Mouse (Mus musculus) heart, postnatal 25 days (tissue): ENCODE measurements around the gene Phf12. TPM values are rescaled to one million over a fixed set of nuclear protein-coding genes. Genes with fewer than 3 reads are reported as not detected.
A peak's percentile ranks its signal among the peaks of the same experiment; 100 is the strongest.
"Not testable (repeated sequence)": the region's sequence is repeated elsewhere in the genome, so short reads cannot be mapped to it uniquely, and the experiment has no call there.

Experiments
- DNase-seq: peaks from one replicate; pipeline ENCODE4 v3.0.0; 2022; ENCODE audit warnings: low spot score
- intact Hi-C: fragments of 180-260 bp; cut with DNase I; formaldehyde crosslinking; loops from one replicate; pipeline ENCODE4 v1.15.1; 2025
- total RNA-seq, 2 experiments: library from RNA; stranded (reverse); gene quantifications; 2 replicates each; pipeline ENCODE4 v1.2.3; 2021

The Phf12 gene
- total RNA-seq, 2 experiments from 2014 or later = 23.7 to 28.6 TPM

GRCm38 (mm10) chr11:78023607-78024006, 41.1 kb downstream of the Phf12 start:
- intact Hi-C loops = loop anchor here (5.0 kb wide), 1 partner anchor 36 kb away; no protein-coding TSS in a partner anchor
- DNase-seq = no peak

GRCm38 (mm10) chr11:78029240-78029639, 46.7 kb downstream of the Phf12 start:
- no peak for DNase-seq
- intact Hi-C loops = no loop called here

- intact Hi-C loops = no loop called here
- DNase-seq = no peak
Observed at GRCm38 (mm10) chr11:78030600-78030999, 48.0 kb downstream of the Phf12 start.

GRCm38 (mm10) chr11:78031389-78031788, 48.8 kb downstream of the Phf12 start:
- no peak for DNase-seq
- intact Hi-C loops = no loop called here

GRCm38 (mm10) chr11:78031947-78032808, 49.6 kb downstream of the Phf12 start, which contains the start of gene Dhrs13:
Gene Dhrs13, plus strand, starts transcription at chr11:78032280.
- peak; percentile 84 for DNase-seq
- intact Hi-C loops = no loop called here

- no peak for DNase-seq
- intact Hi-C loops = no loop called here
Observed at GRCm38 (mm10) chr11:78032809-78033195, 50.2 kb downstream of the Phf12 start.

GRCm38 (mm10) chr11:78033931-78034617, 51.5 kb downstream of the Phf12 start:
- intact Hi-C loops = no loop called here
- DNase-seq = no peak

- no peak for DNase-seq
- intact Hi-C loops = no loop called here
Observed at GRCm38 (mm10) chr11:78036791-78037190, 54.2 kb downstream of the Phf12 start.

GRCm38 (mm10) chr11:78037831-78038752, 55.5 kb downstream of the Phf12 start, which contains the start of gene Flot2:
Gene Flot2, plus strand, starts transcription at chr11:78037931.
- intact Hi-C loops = no loop called here
- DNase-seq = peak; percentile 38

GRCm38 (mm10) chr11:78040878-78041277, 58.3 kb downstream of the Phf12 start:
- no peak for DNase-seq
- intact Hi-C loops = no loop called here

- DNase-seq, intact Hi-C loops: not testable (repeated sequence)
Observed at GRCm38 (mm10) chr11:78042290-78042870, 59.8 kb downstream of the Phf12 start.

- intact Hi-C loops = no loop called here
Observed at GRCm38 (mm10) chr11:78044758-78045251, 62.3 kb downstream of the Phf12 start.

GRCm38 (mm10) chr11:78048637-78049036, 66.1 kb downstream of the Phf12 start:
- DNase-seq, intact Hi-C loops: not testable (repeated sequence)

More at GRCm38 (mm10) chr11:78044758-78045251, 62.3 kb downstream of the Phf12 start:
- peak; percentile 79 for DNase-seq

- intact Hi-C loops = no loop called here
- DNase-seq = no peak
Observed at GRCm38 (mm10) chr11:78053078-78053477, 70.5 kb downstream of the Phf12 start.

- intact Hi-C loops = no loop called here
- no peak for DNase-seq
Observed at GRCm38 (mm10) chr11:78056946-78057345, 74.4 kb downstream of the Phf12 start.

- DNase-seq = peak; percentile 62
- intact Hi-C loops = loop anchor here (2.0 kb wide), 1 partner anchor 117 kb away; the partner anchor contains the start of genes Nek8 and Tlcd1
Observed at GRCm38 (mm10) chr11:78059833-78060757, 77.5 kb downstream of the Phf12 start.

GRCm38 (mm10) chr11:78062563-78062962, 80.0 kb downstream of the Phf12 start:
- DNase-seq = no peak
- intact Hi-C loops = no loop called here

- DNase-seq = no peak
- intact Hi-C loops = no loop called here
Observed at GRCm38 (mm10) chr11:78065906-78066305, 83.4 kb downstream of the Phf12 start.
